Mouse (Mus musculus): ENCODE data around the gene B3galt2.

DNA sequence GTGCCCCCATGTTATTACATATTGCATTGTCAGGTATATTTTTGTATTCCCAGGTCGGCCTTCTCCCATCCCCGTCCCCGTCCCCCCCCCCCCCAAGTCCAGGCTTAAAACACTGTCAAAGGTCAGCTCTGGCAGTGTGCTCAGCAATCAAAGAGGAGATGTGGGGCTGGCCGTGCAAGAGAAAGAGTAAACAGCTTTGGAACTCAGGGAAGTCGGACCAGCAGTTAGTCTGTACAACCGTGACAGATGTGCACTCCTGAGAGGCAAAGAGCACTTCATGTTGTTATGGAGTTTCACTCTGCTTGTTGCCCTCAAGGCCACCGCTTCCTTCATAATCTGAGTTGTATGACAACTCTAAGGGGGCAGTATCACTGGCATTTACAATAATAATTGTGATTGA is 9.1 kb upstream of the B3galt2 start:
- no peak for TF ChIP-seq GATA1 (IDR thresholded peaks at IDR 0.05; ENCODE audit: borderline replicate concordance, low read length)
- no peak for TF ChIP-seq FLI1 (IDR thresholded peaks at IDR 0.05; ENCODE audit: low read length)
